Mouse (Mus musculus) heart, postnatal 14 days (tissue): ENCODE measurements around the gene Cux1. TPM values are rescaled to one million over a fixed set of nuclear protein-coding genes. Genes with fewer than 3 reads are reported as not detected.

Experiments used
- DNase-seq, 2 experiments: peaks; one replicate each; pipeline ENCODE4 v3.0.0; 2021 to 2022
- intact Hi-C: fragments of 180-260 bp; cut with DNase I; formaldehyde crosslinking; loops from one replicate; pipeline ENCODE4 v1.15.1; 2025
- total RNA-seq, 2 experiments: library from RNA; stranded (reverse); gene quantifications; 2 replicates each; pipeline ENCODE4 v1.2.3; 2021

Gene Cux1
- total RNA-seq, 2 experiments from 2014 or later = 106 to 108 TPM

DNA sequence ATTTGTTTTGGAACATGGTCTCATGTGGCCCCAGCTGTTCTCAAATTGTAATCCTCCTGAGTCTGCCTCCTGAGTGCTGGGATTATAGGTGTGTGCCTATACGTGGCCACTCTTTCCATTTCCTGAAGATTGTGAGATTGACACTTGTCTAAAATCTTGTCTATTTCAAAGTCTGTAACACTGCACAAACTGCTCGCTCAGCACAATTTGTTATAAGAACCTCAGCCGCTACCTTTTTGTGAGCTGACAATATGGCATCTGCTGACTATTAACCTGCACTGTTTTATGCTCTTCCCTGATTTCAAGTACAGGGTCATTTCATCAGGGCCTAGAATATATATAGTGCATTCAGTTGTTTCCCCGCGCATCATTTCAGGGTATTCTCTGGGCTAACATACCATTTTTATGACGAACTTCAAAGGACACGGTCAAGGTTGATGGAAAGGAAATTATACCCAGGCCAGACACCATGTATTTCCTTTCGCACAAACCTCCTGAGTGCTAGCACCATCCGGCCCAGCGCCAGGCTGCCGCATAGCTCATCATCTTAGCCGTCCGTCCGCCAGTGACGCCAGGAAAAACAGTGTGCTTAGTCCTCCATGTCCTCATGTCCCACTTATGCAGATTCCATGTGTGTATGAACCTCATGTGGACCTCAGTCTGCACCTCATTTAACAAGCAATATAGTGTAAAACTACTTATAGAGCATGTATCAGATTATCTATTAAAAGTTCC lies 224.0 kb downstream of the Cux1 start:
- no peak for DNase-seq
- intact Hi-C loops = no loop called here

DNA sequence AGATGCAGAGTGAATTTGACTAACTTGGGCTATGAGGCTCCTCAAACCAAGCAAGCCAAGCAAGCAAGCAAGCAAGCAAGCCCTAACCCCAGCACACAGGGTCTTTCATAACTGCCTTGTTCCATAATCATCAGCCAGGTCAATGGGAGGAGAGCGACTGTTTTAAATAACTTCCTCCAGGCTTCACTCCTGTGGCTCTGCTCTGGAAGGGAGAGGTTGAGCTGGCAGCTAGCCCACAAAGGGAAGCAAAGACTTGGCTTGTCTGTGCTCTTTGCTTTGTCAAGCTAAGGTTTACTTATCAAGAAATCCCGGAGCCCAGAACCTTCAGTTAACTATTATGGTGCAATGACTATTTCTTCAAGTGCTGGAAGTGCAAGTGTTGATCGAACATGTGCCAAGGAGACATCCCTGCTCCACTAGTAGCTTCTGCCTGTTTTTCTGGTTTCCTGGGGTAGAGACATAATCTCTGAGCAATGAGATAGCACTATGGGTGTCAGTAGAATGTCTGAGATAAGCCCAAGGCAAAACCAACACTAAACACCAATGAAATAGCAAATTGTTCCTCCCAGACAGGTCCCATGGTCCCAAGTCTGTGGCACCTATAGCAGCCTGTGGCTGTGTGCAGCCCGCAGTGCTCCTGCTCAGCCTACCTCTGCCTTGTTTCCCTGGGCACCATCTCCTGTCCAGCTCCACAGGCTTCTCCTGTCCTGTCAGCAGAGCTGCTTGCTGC lies 230.3 kb downstream of the Cux1 start:
- intact Hi-C loops = no loop called here
- peak; percentile 41 to 42 for DNase-seq

- intact Hi-C loops = no loop called here
- peak in 1 of 2 experiments; percentile 24 for DNase-seq
Observed at GRCm38 (mm10) chr5:136335681-136336080, 231.6 kb downstream of the Cux1 start.

GRCm38 (mm10) chr5:136334780-136335179 lies 232.5 kb downstream of the Cux1 start:
- DNase-seq = no peak
- intact Hi-C loops = no loop called here

DNA sequence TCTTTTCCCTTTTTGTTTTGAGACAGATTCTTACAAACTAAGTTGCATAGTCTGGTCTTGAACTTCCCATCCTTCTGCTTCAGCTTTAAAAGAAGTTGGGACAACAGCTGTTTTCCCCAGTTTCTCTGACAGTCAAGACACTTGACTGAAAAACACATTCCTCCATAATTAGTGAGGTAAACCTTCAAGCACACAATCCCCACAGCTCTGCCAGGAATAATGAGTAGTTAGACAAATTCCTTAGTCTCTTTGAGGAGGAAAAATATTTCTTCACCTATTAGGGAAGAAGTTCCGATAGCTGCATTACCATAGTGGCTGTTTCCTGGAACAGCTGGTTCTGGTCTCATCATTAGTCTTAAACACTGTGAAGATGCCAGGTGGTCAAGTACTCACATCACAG lies 233.2 kb downstream of the Cux1 start:
- DNase-seq = no peak
- intact Hi-C loops = no loop called here

GRCm38 (mm10) chr5:136332786-136333462 lies 234.4 kb downstream of the Cux1 start:
- intact Hi-C loops = no loop called here
- DNase-seq = no peak

DNA sequence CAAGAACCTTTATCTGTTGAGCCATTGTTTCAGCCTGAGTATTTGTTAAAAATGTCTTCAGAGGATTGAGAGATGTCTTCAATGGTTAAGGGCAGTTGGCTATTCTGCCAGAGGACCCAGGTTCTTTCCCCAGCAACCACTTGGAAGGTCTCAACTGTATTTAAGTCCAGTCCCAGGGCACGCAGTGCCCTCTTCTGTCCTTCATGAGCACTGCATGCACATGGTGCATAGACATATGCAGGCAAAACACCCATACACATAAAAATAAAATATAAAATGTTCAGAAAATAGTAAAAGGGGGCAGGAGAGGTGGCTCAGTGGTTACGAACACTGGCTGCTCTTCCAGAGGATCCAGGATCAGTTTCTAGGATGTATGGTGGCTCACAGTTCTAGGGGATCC lies 239.6 kb downstream of the Cux1 start:
- no peak for DNase-seq
- intact Hi-C loops = no loop called here

GRCm38 (mm10) chr5:136326626-136327025 lies 240.7 kb downstream of the Cux1 start:
- intact Hi-C loops = no loop called here
- peak; percentile 56 to 68 for DNase-seq

DNA sequence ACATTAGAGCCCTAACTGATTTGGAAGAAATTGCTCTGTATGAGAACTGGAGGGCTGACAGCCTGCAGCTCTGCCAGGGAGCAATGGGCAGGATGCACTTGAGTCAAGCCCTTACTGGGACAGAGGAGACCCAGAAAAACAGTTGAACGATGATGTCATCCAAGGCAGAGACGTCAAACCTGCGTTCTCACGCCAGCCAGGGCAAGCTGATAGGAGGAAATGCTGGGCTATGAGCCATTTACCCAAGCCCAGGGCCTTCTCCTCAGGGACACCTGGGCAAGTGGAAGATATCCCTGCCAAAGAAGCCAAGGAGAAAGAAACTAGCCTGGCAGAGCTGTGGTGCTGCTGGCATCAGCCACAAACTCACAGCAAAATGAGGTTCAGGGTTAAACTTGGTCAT lies 242.8 kb downstream of the Cux1 start:
- intact Hi-C loops = loop anchor here (5.0 kb wide), 2 partner anchors 33 to 243 kb away; partner anchors contain the start of gene Cux1

DNA sequence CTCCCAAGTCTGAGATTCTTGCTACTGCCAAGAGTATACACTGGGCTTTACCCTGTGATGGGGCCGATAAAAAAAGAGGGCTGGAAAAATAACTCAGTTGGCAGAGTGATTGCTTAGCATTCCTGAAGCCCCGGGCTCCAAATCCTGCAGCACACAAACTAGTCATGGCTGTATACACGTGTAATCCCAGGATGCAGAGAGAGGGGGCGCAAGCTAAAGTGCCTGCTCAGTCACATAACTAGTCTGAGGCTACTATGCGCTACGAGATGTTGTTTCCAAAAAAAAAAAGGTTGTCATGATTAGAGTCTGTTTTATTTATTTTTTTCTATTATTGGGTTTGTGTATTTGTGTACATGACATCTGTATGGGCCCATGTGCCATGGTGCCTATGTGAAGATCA lies 245.9 kb downstream of the Cux1 start:
- DNase-seq = peak in 1 of 2 experiments; percentile 26
- intact Hi-C loops = loop anchor here (5.0 kb wide), 2 partner anchors 36 to 246 kb away; partner anchors contain the start of gene Cux1

More for the DNA sequence above, 242.8 kb downstream of the Cux1 start:
- peak; percentile 26 to 31 for DNase-seq

DNA sequence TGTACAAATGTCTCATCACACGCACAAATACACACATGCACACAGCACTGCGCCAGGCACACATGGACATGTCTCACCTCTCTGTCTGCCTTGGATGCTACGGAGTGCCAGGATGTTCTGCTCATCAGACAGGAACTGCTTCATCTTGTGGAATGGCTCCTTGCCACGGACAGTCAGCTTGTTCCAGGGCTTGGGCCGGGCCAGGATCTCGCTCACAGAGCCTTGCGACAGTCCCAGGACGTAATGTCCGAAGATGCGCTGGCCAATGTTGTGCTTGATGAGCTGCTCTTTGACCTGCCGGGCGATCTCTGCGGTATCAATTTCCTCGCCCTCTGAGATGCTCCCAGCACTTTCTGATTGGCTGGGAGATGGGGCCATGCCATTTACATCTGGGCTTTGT lies 254.7 kb downstream of the Cux1 start:
- intact Hi-C loops = no loop called here
- no peak for DNase-seq

DNA sequence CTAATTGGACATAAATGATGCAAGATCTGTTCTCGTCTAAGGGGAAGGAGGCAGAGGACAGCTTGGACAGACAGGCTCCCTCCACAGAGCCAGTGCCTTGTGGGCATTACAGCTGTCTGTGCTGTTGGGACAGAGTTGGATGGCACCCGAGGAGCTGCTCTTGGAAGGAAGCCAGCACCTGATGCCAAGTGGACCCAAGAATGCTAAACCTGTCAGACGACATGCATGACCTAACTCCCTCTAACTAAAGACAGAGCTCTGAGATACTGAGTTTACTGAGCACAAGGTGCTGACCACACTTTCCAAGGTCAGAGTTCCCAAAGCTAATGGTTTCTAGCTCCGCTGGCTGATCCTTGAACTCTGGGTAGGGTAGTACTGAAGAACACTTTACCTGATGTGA lies 255.1 kb downstream of the Cux1 start:
- DNase-seq = peak; percentile 47 to 67
- intact Hi-C loops = no loop called here

- intact Hi-C loops = no loop called here
- no peak for DNase-seq
Observed at GRCm38 (mm10) chr5:136306254-136306653, 261.0 kb downstream of the Cux1 start.

GRCm38 (mm10) chr5:136303409-136303983 lies 263.8 kb downstream of the Cux1 start:
- intact Hi-C loops = no loop called here
- peak; percentile 36 to 39 for DNase-seq

- intact Hi-C loops = no loop called here
- no peak for DNase-seq
Observed at GRCm38 (mm10) chr5:136300880-136301279, 266.4 kb downstream of the Cux1 start.

GRCm38 (mm10) chr5:136297691-136298090 lies 269.6 kb downstream of the Cux1 start:
- intact Hi-C loops = no loop called here
- no peak for DNase-seq

DNA sequence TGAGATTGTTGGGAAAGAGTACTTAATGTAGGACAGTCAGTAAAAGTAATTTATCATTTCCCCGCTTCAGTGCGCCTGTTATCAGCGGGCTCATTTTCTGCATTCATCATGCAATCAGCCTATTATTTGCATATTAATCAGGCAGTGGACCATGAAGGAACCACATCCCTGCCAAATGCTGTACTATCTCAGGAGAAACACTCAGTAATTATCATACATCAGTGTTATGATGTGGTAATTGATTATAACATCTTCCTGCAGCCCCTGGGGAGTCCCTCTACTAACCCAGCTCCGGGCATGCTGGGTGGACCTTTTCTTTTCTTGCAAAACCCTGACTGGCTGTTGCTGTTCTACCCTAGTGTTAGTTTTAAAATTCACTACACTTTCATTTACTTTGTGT lies 270.4 kb downstream of the Cux1 start:
- DNase-seq = no peak
- intact Hi-C loops = no loop called here

DNA sequence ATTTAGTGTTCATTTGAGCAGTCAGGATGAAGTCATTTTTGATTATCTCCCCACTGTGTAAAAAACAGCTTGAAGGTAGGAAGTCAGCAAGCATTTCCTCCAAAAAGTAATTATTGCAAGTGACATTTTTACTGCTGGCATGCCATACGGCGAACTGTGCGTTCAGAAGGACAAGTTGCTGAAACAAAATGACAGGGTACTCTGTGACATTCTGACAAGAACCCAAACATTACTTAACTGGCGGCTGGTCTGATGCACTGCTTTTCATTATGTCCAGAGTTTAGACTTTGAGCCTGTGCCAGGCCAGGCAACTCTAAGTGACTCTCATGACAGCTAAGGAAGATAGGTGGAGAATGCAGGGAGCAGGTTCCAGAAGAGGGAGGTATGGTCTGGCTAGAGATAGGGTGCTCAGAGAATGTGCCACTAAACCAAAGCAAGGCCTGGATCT lies 274.3 kb downstream of the Cux1 start:
- peak in 1 of 2 experiments; percentile 25 for DNase-seq
- intact Hi-C loops = no loop called here

GRCm38 (mm10) chr5:136292361-136292760 lies 274.9 kb downstream of the Cux1 start:
- no peak for DNase-seq
- intact Hi-C loops = no loop called here

DNA sequence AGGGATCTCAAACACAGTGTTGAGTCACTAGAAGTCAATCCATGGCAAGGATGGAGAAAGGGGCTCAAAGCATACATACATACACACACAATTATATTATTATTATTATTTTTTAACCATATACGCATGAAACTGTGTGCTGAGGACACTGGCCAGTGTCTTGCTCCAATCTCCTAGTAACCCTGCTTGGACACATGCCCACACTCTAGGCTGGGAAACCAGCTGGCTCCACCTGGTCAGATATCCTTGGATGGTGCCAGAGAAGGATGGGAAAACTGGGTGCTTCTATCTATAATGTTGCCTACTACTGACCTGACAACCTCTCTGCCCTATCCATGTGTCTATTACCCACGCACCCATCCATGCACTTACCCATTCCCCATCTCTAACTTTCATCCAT lies 275.7 kb downstream of the Cux1 start:
- intact Hi-C loops = no loop called here
- peak; percentile 24 to 50 for DNase-seq

- no peak for DNase-seq
- intact Hi-C loops = no loop called here
Observed at GRCm38 (mm10) chr5:136289776-136290175, 277.5 kb downstream of the Cux1 start.
